Mouse (Mus musculus) midbrain, embryonic 11.5 days (tissue): Measurements from ENCODE around the gene Rnf212b. TPM values are rescaled to one million over a fixed set of nuclear protein-coding genes. Genes with fewer than 3 reads are reported as not detected.

Source experiments
- ATAC-seq: fragments of 200-750 bp; cut with Nextera tagmentation; 2 replicates; pipeline ENCODE4 v1.8.0; 2017; ENCODE audit warnings: moderate TSS enrichment, moderate library complexity; ENCODE audit not compliant: low FRiP score
- DNase-seq: peaks from one replicate; pipeline ENCODE4 v3.0.0; 2015; ENCODE audit warnings: low spot score; ENCODE audit errors: missing footprints
- H3K27ac ChIP-seq: fragments of 300-500 bp; sonication (generic); 2 replicates; pipeline ENCODE4 v1.5.1; 2014; ENCODE audit warnings: low read depth, low read length
- H3K27me3 ChIP-seq: fragments of 300-500 bp; sonication (generic); 2 replicates; pipeline ENCODE4 v1.6.1; 2014; ENCODE audit warnings: mild to moderate bottlenecking, low read length, moderate library complexity, mixed read lengths; ENCODE audit not compliant: control insufficient read depth, insufficient read depth
- H3K36me3 ChIP-seq: fragments of 300-500 bp; sonication (generic); 2 replicates; pipeline ENCODE4 v1.6.1; 2014; ENCODE audit warnings: mild to moderate bottlenecking, low read length, moderate library complexity, mixed read lengths; ENCODE audit not compliant: control insufficient read depth, insufficient read depth
- H3K4me1 ChIP-seq: fragments of 300-500 bp; sonication (generic); 2 replicates; pipeline ENCODE4 v1.6.1; 2014; ENCODE audit warnings: low read length; ENCODE audit not compliant: control insufficient read depth, insufficient read depth
- H3K4me2 ChIP-seq: fragments of 300-500 bp; sonication (generic); 2 replicates; pipeline ENCODE4 v1.6.1; 2014; ENCODE audit warnings: mild to moderate bottlenecking, moderate library complexity
- H3K4me3 ChIP-seq: fragments of 300-500 bp; sonication (generic); 2 replicates; pipeline ENCODE4 v1.5.1; 2014; ENCODE audit warnings: low read depth, low read length
- H3K9ac ChIP-seq: fragments of 300-500 bp; sonication (generic); 2 replicates; pipeline ENCODE4 v1.6.1; 2014; ENCODE audit warnings: low read length
- H3K9me3 ChIP-seq: fragments of 300-500 bp; sonication (generic); 2 replicates; pipeline ENCODE4 v1.6.1; 2016; ENCODE audit warnings: low read length; ENCODE audit not compliant: control insufficient read depth
- WGBS: fragments of 180-500 bp; shearing (Covaris S2); extraction: QIAGEN DNeasy Blood & Tissue Kit; methylation state at CpG from one replicate; pipeline ENCODE4 v1.1.7; 2014; 5-methylcytosine and 5-hydroxymethylcytosine counted together
- polyA plus RNA-seq: library from polyadenylated mRNA; unstranded; fragments of >200 nt; fragmentation: Nextera tagmentation; extraction: Ambion mirVana; gene quantifications from 2 replicates; pipeline ENCODE4 v1.2.1, GENCODE M21; 2014

Gene Rnf212b
- polyA plus RNA-seq, 1 experiment from 2014 or later, result not detected

DNA sequence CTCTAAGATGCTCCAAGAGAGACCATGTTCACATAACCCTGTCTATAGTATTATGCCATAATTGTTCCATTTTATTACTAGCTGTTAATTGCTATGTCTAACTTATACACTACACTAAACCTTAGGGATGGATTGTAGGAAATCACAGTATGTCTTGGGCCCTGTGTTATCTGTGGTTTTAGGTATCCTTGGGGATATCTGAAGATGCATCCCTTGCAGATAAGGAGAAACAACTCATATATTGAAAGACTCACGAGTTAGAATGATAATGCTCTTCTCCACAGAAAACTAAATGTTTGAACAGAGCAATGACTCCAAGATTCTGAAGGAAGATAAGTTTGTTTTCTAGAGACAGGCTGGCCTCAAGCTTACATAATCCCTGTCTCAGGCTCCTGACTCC, 20.6 kb upstream of the Rnf212b start:
- 81% methylated on average over 1 of the region's 1 CpGs for WGBS
- Histone ChIP-seq H3K9ac (no peak overlapping the region), H3K27me3 (no peaks in the 10 kb centered on the region), H3K27ac (no peak overlapping the region), H3K36me3 (no peaks in the 10 kb centered on the region), H3K4me1 (no peaks in the 10 kb centered on the region), H3K4me2 (no peak overlapping the region), H3K4me3 (no peak overlapping the region), H3K9me3 (no peaks in the 10 kb centered on the region)
- DNase-seq (no peak), ATAC-seq (no peak)

DNA sequence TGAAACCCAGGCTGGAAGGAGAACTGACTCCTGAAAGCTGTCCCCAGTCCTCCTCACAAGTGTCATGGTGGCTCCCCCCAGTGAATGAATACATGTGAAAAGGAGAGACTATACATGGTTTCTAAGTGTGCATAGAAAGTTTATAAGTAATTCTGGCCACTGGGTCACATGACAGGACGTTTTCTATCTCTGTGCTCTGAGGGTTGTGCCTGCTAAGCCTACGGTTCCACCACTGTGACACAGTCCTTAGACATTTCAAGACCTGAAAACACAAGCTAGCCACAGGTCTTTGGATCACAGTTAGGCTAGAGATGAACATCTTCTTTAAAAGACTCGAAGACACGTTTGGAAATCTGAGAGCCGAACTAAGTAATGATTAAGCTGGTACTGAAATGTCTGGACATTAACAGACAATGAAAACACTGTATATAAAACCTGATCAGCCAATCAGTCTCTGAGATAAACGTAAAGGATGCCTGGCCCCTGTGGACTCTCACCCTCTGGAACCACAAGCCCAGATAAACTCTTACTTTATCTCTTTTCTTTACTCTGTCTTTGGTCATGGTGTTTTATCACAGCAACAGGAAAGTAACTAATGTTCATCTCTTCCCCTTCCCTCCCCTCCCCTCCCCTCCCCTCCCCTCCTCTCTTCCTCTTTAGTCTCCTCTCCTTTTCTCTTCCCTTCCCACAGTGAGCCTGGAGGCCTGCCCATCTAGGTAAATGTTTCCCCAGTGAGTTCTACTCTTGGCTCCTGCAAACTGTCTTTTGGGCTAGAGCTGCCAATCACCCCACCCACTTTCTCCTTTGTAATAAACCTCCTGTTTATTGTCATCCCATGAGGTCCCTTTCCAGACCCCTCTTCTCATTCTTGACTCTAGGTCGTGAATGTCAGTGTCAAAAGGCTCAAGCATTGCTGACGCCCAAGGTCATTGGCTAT, 19.8 kb upstream of the Rnf212b start:
- no peak for DNase-seq
- Histone ChIP-seq H3K27ac (no peak overlapping the region), H3K9me3 (no peaks in the 10 kb centered on the region), H3K9ac (no peak overlapping the region), H3K4me2 (no peak overlapping the region), H3K27me3 (no peaks in the 10 kb centered on the region), H3K4me1 (no peaks in the 10 kb centered on the region), H3K4me3 (no peak overlapping the region), H3K36me3 (no peaks in the 10 kb centered on the region)
- 84% methylated on average over 8 of the region's 8 CpGs for WGBS
- no peak for ATAC-seq

DNA sequence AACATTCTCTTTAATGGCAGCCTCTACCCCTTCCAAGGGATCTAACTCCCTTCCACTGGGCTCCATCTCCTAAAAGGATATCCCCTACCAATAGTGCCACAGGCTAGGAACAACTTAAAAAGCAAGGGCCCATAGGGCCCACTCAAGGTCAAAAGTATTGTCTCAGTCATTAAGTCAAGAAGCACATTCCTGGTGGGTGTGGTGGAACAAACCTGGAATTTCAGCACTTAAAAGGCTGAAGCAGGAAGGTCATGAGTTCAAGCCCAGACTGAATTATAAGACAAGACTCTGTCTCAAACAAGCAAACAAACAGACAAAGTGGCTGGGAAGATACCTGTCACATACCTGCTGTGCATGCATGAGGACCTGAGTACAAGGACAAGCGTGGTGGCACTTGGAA, 18.0 kb upstream of the Rnf212b start:
- Histone ChIP-seq H3K36me3 (no peaks in the 10 kb centered on the region), H3K9me3 (no peaks in the 10 kb centered on the region), H3K27me3 (no peaks in the 10 kb centered on the region), H3K4me2 (no peak overlapping the region), H3K4me1 (no peaks in the 10 kb centered on the region), H3K4me3 (no peak overlapping the region), H3K27ac (no peak overlapping the region), H3K9ac (no peak overlapping the region)
- 77% methylated on average over 1 of the region's 1 CpGs for whole genome bisulfite sequencing
- no peak for ATAC-seq
- DNase-seq, result no peak

DNA sequence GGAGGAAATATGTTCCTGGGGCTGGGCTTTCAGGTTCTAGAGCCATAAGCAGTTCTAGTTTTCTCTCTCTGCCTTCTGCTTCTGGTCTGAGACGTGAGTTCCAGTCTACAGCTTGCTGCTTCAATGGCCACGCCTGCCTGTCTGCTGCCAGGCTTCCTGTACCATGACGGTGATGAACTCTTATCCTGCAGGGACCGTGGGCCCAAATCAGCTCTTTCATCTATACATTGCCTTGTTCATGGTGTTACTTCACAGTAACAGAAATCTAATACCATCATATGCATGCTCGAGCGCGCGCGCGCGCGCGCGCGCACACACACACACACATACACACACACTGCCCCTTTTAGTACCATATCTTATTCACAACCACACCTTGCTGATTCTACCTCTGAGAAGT, 17.2 kb upstream of the Rnf212b start:
- 94% methylated on average over 15 of the region's 15 CpGs for WGBS

GRCm38 (mm10) chr14:54799686-54800085, 14.3 kb upstream of the Rnf212b start:
- Histone ChIP-seq H3K36me3 (no peaks in the 10 kb centered on the region), H3K9ac (no peak overlapping the region), H3K4me2 (no peak overlapping the region), H3K9me3 (no peaks in the 10 kb centered on the region), H3K4me3 (no peak overlapping the region), H3K27me3 (no peaks in the 10 kb centered on the region), H3K4me1 (no peaks in the 10 kb centered on the region), H3K27ac (no peak overlapping the region)
- ATAC-seq (no peak), DNase-seq (no peak)
- 61% methylated on average over 10 of the region's 10 CpGs for WGBS

More for the DNA sequence above, 17.2 kb upstream of the Rnf212b start:
- H3K27me3 ChIP-seq, result no peaks in the 10 kb centered on the region
- H3K27ac ChIP-seq, result no peak overlapping the region
- no peak for DNase-seq
- H3K4me2 ChIP-seq, result no peak overlapping the region
- H3K4me3 ChIP-seq, result no peak overlapping the region
- ATAC-seq, result no peak
- H3K36me3 ChIP-seq, result no peaks in the 10 kb centered on the region
- no peaks in the 10 kb centered on the region for H3K9me3 ChIP-seq
- H3K4me1 ChIP-seq, result no peaks in the 10 kb centered on the region
- H3K9ac ChIP-seq, result no peak overlapping the region

- WGBS, result 90% methylated on average over 4 of the region's 4 CpGs
- no peak overlapping the region for H3K4me2 ChIP-seq
- H3K27me3 ChIP-seq, result no peaks in the 10 kb centered on the region
- no peak overlapping the region for H3K9ac ChIP-seq
- DNase-seq, result no peak
- H3K9me3 ChIP-seq, result no peaks in the 10 kb centered on the region
- H3K4me3 ChIP-seq, result no peak overlapping the region
- H3K36me3 ChIP-seq, result no peaks in the 10 kb centered on the region
- no peak for ATAC-seq
- no peak overlapping the region for H3K27ac ChIP-seq
- no peaks in the 10 kb centered on the region for H3K4me1 ChIP-seq
Measured at GRCm38 (mm10) chr14:54802428-54802827, 11.5 kb upstream of the Rnf212b start.

DNA sequence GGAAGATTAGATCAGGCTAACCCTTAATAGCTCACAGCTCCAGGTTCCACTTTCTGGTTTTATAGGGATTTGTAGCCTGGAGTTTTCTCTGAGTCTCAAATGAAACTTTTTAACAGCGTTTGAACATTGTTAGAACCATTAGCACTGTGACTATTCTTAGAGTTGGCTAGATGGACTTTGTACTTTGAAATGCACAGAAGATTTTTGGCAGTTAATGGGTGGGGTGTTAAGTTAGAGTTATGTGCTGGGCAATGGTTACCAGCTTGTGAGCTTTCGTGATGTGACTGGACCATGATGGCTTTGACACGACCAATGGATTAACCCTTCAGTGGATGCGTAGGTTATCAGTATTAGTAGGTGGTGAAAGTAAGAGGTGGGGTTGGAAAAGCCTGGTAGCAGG, 7.8 kb upstream of the Rnf212b start:
- DNase-seq (no peak), ATAC-seq (no peak)
- Histone ChIP-seq H3K9me3 (no peaks in the 10 kb centered on the region), H3K36me3 (no peaks in the 10 kb centered on the region), H3K4me2 (no peak overlapping the region), H3K27ac (no peak overlapping the region), H3K4me1 (no peaks in the 10 kb centered on the region), H3K9ac (no peak overlapping the region), H3K4me3 (no peak overlapping the region), H3K27me3 (no peaks in the 10 kb centered on the region)
- WGBS, result 84% methylated on average over 4 of the region's 4 CpGs

DNA sequence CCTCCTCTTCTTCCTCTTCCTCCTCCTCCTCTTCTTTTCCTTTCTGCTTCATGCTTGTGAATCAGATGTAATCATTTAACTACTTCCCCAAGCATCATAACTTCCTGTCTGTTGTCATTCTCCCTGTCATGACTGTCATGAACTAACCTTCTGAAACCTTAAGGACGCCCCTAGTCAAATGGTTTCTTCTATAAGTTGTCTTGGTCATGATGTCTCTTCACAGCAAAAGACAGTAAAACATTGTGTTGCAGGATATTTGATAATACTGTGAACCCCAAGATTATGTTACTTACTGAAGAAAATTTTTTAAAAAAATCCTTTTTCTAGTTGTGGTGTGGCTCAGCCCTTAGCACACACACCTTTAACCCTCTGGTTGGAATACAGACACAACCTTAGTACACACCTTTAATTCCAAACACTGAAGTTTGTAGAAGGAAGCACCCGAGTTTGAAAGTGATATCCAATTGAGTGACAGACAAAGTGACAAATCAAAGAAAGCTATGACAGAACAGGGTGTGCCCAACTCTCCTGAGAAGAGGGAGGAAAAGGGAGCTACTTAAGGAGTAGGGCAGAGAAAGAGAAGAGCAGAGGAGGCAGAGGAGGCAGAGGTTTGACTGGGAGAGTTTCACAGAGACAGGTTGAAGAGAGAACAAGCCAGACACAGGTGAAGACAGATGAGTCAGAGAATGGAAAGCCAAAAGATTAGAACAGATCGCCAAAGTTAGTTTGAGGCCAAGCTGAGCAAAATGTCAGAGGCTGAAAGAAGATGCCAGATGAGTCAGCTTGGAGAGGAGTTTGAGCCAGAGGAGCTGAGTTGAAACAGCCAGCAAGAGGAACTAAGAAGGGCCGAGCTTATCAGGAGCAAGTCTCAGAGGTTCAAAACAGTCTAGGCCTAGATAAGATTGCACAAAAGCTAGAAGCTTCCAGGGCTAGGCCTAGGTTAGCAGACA, 4.9 kb upstream of the Rnf212b start:
- no peak overlapping the region for H3K27ac ChIP-seq
- H3K4me3 ChIP-seq, result no peak overlapping the region
- no peak for DNase-seq
- H3K4me2 ChIP-seq, result no peak overlapping the region
- H3K9ac ChIP-seq, result no peak overlapping the region
- no peaks in the 10 kb centered on the region for H3K4me1 ChIP-seq
- no peaks in the 10 kb centered on the region for H3K9me3 ChIP-seq
- H3K36me3 ChIP-seq, result no peaks in the 10 kb centered on the region
- 80% methylated on average over 4 of the region's 4 CpGs for WGBS
- H3K27me3 ChIP-seq, result no peaks in the 10 kb centered on the region
- ATAC-seq, result no peak

DNA sequence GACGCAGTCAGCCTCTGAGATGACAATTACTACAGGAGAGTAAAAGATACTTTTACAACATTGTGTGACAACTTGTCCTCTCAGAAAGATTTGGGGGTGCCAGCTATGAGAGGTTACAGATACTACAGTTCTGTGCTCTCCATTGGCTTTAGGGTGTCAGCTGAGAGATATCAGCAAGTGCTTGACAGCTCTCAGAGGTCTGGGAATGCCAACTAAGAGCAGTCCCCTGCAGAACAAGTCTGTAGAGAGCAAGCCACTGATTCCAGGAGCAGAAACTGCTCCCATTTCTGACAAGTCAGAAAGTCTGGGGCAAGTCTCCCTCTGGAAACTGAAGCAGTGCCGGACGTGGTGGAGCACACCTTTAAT, 4.3 kb upstream of the Rnf212b start:
- no peak overlapping the region for H3K27ac ChIP-seq
- ATAC-seq (no peak), DNase-seq (no peak)
- H3K27me3 ChIP-seq, result no peaks in the 10 kb centered on the region
- no peaks in the 10 kb centered on the region for H3K36me3 ChIP-seq
- no peak overlapping the region for H3K9ac ChIP-seq
- H3K4me2 ChIP-seq, result no peak overlapping the region
- WGBS, result 88% methylated on average over 3 of the region's 3 CpGs
- no peaks in the 10 kb centered on the region for H3K4me1 ChIP-seq
- no peak overlapping the region for H3K4me3 ChIP-seq
- no peaks in the 10 kb centered on the region for H3K9me3 ChIP-seq
